Mouse (Mus musculus) olfactory bulb, adult 2 months (tissue): ENCODE results near the gene Gm45837.

Experiments
- CTCF ChIP-seq: fragments of 200-500 bp; IDR thresholded peaks from 2 replicates; pipeline ENCODE4 v1.5.1; 2012; ENCODE audit warnings: low read depth, mild to moderate bottlenecking, low read length, moderate library complexity; ENCODE audit not compliant: insufficient read depth
- POLR2A ChIP-seq: fragments of 200-500 bp; IDR thresholded peaks from 2 replicates; pipeline ENCODE4 v1.6.1; 2012; ENCODE audit warnings: mild to moderate bottlenecking, low read depth, low read length, moderate library complexity; ENCODE audit not compliant: insufficient read depth

DNA sequence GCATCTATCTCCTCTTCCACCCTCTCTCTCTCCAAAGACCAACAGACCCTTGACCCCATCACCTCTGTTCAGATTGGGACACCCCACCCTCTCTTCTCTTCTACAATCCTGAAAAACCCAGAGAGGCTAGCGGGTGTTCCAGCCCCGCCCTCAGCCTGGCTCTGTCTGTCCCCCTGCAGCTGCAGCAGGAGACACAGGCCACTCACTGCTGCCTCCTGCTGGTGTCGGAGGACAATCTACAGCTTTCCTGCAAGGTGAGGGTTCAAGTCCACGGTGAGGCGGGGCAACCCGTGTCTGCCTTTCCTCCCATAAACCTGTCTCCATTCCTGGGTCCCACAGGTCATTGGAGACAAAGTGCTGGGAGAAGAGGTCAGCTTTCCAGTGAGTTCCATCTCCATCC is 91.0 kb downstream of the Gm45837 start:
- TF ChIP-seq CTCF, result no peak
- TF ChIP-seq POLR2A, result no peak
